Mouse (Mus musculus) adipocyte (in vitro differentiated cells): ENCODE results near the gene Zfp541.

ENCODE experiments used
- DNase-seq: peaks from one replicate; pipeline ENCODE4 v3.0.0-alpha.2; 2016; ENCODE audit warnings: low spot score

Zfp541 gene

DNA sequence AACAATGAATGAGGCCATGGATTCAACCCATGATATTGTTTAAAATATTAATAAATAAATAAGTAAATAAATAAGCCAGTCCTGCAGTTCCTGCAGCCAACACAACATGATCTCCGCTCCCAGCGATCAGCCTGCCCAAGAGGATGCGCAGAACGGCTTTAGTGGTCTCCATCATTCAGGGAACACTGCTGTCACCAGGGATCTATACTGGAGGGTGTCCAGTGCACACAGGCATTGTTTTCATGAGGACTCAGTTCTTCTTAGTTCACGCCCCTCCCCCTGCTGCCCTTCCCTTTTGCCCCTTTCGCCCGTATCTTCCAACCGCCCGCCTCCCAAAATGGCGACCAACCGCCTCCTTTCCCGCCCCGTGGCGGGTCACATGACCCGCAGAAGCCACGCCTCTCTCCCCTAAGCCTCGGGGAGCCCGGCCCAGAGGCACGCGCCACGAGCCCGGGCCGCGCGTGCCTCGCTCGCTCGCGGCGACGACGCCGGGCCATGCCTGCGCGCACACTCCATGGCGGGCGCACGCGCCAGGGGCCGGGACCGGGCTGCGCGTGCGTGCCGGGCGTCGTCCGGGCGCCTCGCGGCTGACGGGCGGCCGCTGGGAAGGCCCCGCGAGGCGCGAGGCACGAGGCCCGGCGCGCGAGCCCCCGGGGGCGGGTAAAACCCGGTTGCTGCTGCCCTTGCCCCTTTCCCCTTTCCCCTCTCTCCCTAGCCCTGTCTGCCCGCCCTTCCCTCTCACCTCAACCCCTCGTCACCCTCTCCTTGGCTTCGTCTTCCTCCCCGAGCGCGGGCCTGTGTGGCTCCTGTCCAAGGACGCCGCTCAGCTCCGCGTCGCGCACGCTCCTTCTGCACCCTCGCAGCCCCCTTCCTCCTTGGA is at the start of gene Zfp541:
Gene Zfp541, plus strand, starts transcription at position 596 of the 880 bp plus-strand sequence.
- no peak for DNase-seq

DNA sequence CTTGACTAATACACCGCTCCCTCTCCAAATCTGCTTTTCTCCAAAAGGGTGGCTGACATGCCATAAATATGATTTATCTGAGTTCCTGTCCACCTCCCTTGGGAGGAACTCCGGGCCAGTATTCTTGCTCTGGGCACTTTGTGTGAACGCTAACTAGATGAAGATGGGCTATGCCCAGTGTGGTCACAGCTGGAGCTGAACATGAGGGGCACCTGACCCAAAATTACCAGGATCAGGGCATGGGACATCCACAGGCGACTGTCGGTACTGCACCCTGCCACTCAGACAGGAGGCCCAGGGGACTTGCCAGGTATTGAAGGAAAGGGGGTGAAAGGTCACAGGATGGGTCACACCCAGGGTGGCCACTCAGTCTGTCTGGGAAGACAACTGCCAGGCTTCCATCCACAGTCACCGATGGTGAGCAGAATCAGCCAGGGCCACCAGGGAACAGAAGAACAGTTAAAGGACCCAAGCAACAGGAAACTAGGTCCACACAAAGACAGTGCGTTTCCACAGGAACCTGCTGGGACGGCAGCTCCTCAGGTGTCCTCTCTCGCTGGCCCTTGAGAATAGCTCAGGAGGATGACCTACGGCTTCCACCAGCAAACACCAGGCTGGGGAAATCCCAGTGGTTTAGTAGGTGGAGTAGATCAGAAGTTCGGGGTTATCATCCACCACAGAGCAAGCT is 48.9 kb upstream of the Zfp541 start:
- DNase-seq = peak; percentile 30

GRCm38 (mm10) chr7:16013722-16014275 is 47.8 kb upstream of the Zfp541 start:
- no peak for DNase-seq

- DNase-seq = peak; percentile 31
These were observed 47.0 kb upstream of the Zfp541 start for GRCm38 (mm10) chr7:16014521-16015175.

GRCm38 (mm10) chr7:16015384-16015783 is 46.2 kb upstream of the Zfp541 start:
- no peak for DNase-seq

- peak; percentile 37 for DNase-seq
These were observed 43.4 kb upstream of the Zfp541 start for GRCm38 (mm10) chr7:16018016-16018810.

- peak; percentile 31 for DNase-seq
These were observed 42.1 kb upstream of the Zfp541 start for GRCm38 (mm10) chr7:16019256-16020094.

DNA sequence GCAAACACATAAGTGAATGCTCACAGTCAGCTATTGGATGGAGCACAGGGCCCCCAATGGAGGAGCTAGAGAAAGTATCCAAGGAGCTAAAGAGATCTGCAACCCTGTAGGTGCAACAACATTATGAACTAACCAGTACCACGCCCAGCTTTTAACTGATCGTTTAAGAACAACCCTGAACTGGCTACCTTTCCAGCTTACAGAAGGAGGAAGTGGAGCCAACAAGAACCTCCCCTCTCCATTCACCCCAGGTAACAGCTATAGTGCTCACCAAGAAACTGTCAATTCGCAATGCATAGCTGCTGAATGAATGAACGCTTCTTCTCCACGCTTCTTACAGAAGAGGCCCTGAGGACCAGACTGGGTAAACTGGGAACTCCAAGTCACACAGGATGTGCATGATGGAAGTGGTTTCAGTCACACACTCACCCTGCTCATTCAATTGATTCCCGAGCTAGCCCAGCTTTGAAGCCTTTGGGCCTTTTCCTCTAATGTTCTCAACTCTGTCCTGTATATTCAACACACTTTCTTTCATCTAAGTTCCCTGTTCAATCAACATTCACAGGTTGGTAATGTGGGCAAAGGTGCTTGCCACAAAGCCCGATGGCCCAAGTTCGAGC is 36.9 kb upstream of the Zfp541 start:
- no peak for DNase-seq

- DNase-seq = peak; percentile 80
These were observed 33.3 kb upstream of the Zfp541 start for GRCm38 (mm10) chr7:16028102-16028927.

GRCm38 (mm10) chr7:16031072-16031471 is 30.5 kb upstream of the Zfp541 start:
- DNase-seq = no peak

DNA sequence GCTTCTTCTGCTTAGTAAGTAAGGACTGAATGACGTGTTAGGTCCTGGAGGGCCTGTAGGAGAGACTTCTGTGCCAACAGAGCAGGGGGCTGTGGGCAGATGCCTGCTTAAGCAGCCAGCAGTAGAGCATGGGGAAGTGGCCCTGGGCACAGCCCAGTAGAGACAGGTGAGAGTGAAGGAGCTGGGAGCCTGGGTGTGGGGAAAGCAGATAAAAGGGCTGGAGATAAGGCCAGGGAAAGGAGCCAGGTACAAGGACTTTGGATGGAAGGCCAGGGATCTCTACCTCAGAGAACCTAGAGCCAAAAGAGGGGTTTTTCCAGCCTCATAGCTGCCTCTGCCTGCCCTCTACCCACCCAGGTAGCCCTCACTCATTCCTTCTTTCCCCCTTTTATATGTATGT is 28.6 kb upstream of the Zfp541 start:
- no peak for DNase-seq

DNA sequence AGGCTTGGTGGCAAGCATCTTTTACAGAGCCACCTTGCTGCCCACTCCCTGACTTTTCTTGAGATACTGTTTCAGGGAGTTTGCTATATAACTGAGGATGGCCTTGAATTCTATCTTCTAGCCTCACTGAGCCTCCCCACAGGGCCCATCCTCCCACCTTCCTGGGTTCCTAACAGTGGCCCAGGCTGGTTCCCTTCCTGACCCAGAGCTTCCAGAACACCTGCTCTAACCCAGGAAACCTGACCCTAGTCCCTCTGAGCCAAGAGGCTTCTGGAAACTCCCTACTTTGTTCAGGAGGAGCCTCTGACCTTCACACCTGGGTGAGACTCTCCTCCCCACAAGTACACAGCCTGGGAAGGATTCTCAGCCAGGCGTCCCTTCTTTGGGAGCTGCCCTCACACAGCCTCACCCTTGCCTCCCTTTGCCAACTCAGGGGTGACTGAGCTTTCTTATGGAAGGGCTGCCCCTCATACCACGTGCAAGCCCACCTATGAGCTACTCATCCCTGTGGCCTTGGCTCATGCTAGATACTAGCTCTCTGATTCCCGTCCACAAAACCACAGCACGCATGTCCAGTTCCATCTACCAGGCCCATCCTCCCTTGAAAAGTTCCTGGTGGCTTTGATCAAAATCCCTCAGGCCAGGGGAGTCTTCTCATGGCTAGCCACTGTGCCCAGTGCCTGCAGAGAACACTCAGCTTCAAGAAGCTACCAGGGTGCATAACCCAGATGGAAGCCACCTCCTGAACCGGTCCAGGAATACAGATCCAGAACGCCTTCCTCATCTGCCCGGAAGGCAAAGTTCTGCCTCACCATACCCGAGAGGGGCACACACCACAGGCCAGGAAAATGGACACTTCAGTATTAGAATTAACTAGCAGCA is 27.8 kb upstream of the Zfp541 start:
- DNase-seq = no peak

- no peak for DNase-seq
These were observed 24.6 kb upstream of the Zfp541 start for GRCm38 (mm10) chr7:16036972-16037371.

GRCm38 (mm10) chr7:16039363-16039762 is 22.3 kb upstream of the Zfp541 start:
- DNase-seq = no peak

GRCm38 (mm10) chr7:16041208-16041607 is 20.4 kb upstream of the Zfp541 start:
- DNase-seq = no peak

DNA sequence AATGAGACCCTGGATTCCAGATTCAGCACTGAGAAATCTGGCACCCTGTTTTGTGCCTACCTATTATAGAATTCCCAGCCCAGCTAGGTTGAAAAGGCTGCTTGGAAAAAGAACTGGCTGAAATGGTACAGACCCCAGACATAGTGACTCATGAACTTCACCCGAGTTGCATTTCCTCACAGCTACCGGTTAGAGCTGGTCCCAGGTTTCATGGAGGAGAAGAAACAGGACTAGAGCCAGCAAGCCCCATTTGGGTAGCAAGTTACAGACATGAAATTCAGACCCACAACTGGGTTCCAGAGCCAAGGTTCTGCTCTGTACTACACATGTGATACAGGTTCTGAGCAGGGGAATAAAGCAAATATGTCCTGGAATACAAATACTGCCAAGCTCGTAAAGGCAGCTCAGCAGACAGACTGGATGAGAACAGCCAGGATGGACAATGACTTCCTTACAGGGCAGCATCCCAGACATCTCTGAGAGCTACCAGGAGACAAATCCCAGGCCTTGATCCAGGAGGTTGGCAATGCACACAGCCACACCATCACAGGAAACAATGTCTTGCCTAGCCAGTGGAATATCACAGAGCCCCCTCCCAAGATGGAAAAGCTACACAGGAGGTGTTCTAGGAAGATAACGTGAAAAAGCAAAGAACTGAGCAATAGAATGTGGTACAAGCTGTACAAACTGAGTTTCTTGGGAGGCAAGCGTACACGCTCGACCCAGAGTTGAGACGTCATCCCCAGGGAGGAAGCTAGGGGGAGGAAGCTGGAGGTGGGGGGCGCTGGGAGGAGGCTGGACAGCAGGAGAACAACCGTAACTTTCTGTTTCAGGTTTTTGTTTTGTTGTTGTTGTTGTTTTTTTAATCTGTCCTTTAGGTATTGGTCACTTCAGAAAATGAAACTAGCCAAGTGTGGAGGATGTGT is 18.5 kb upstream of the Zfp541 start:
- no peak for DNase-seq

- DNase-seq = no peak
These were observed 17.7 kb upstream of the Zfp541 start for GRCm38 (mm10) chr7:16043861-16044435.
